Mouse (Mus musculus) neural tube, embryonic 15.5 days (tissue): ENCODE measurements around the gene Zfp330. TPM values are rescaled to one million over a fixed set of nuclear protein-coding genes. Genes with fewer than 3 reads are reported as not detected.
A peak's percentile ranks its signal among the peaks of the same experiment; 100 is the strongest.

ENCODE experiments used
- ATAC-seq: fragments of 200-750 bp; cut with Nextera tagmentation; 2 replicates; pipeline ENCODE4 v1.8.0; 2017; ENCODE audit warnings: mild to moderate bottlenecking, moderate TSS enrichment, moderate library complexity; ENCODE audit not compliant: low FRiP score
- H3K27ac ChIP-seq: fragments of 300-500 bp; sonication (generic); replicated peaks from 2 replicates; pipeline ENCODE4 v1.5.1; 2015; ENCODE audit warnings: mild to moderate bottlenecking, inconsistent platforms
- H3K27me3 ChIP-seq: fragments of 300-500 bp; sonication (generic); replicated peaks from 2 replicates; pipeline ENCODE4 v1.6.1; 2015; ENCODE audit warnings: inconsistent platforms
- H3K36me3 ChIP-seq: fragments of 300-500 bp; sonication (generic); 2 replicates; pipeline ENCODE4 v1.6.1; 2015; ENCODE audit warnings: inconsistent platforms
- H3K4me1 ChIP-seq: fragments of 300-500 bp; sonication (generic); 2 replicates; pipeline ENCODE4 v1.6.1; 2015; ENCODE audit warnings: inconsistent platforms
- H3K4me2 ChIP-seq: fragments of 300-500 bp; sonication (generic); 2 replicates; pipeline ENCODE4 v1.6.1; 2015; ENCODE audit warnings: inconsistent platforms, mild to moderate bottlenecking, moderate library complexity
- H3K4me3 ChIP-seq: fragments of 300-500 bp; sonication (generic); replicated peaks from 2 replicates; pipeline ENCODE4 v1.5.1; 2015; ENCODE audit warnings: mild to moderate bottlenecking, inconsistent platforms
- H3K9ac ChIP-seq: fragments of 300-500 bp; sonication (generic); replicated peaks from 2 replicates; pipeline ENCODE4 v1.6.1; 2015; ENCODE audit warnings: mild to moderate bottlenecking, inconsistent platforms
- H3K9me3 ChIP-seq: fragments of 300-500 bp; sonication (generic); replicated peaks from 2 replicates; pipeline ENCODE4 v1.6.1; 2016; ENCODE audit warnings: inconsistent platforms
- WGBS: fragments of 180-500 bp; shearing (Covaris S2); methylation state at CpG from one replicate; pipeline ENCODE4 v1.1.7; 2015; ENCODE audit warnings: mixed read lengths; 5-methylcytosine and 5-hydroxymethylcytosine counted together
- polyA plus RNA-seq: library from polyadenylated mRNA; unstranded; fragments of >200 nt; fragmentation: Nextera tagmentation; extraction: Ambion mirVana; gene quantifications from 2 replicates; pipeline ENCODE4 v1.2.1, GENCODE M21; 2015

The Zfp330 gene
- polyA plus RNA-seq = 77.8 and 78.5 TPM in 2 replicates

- Histone ChIP-seq H3K36me3 (peaks cover 24% of the 10 kb centered on the region), H3K4me1 (peaks cover 31% of the 10 kb centered on the region), H3K9me3 (no peaks in the 10 kb centered on the region), H3K27me3 (no peaks in the 10 kb centered on the region), H3K4me3 (peak within 1 kb of the TSS; percentile 98), H3K4me2 (peak within 1 kb of the TSS; percentile 81), H3K27ac (peak within 1 kb of the TSS; percentile 87), H3K9ac (peak within 1 kb of the TSS; percentile 93)
- WGBS = under 1% methylated on average over 16 of the region's 16 CpGs
- peak; percentile 99 for ATAC-seq
Observed at GRCm38 (mm10) chr8:82774093-82774422, at the start of gene Zfp330. Gene Zfp330 (minus strand): TSS chr8:82774160.

DNA sequence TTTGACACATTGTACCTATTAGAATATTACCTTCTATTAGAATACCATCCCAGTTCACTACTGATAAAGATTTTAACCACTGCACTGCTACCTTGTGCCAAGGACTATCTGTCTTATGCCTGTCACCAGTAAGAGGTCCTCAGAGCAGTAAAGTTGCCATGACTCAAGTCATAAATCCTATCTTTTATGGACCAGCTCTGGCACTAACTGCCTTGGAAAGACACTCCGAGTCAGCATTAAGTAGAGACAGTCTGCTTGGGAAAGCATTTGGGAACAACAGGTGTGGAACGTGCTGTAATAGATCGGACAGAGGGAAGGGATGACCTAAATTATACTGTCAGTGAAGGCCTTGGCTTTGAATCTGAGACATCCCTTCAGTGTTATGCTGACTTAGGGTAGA lies 4.0 kb upstream of the Zfp330 start:
- Histone ChIP-seq H3K4me2 (no peak overlapping the region), H3K4me3 (no peak overlapping the region), H3K9ac (no peak overlapping the region), H3K4me1 (peaks cover 14% of the 10 kb centered on the region), H3K36me3 (no peaks in the 10 kb centered on the region), H3K27me3 (no peaks in the 10 kb centered on the region), H3K9me3 (no peaks in the 10 kb centered on the region), H3K27ac (no peak overlapping the region)
- 42% methylated on average over 3 of the region's 3 CpGs for WGBS
- no peak for ATAC-seq

- Histone ChIP-seq H3K27me3 (no peaks in the 10 kb centered on the region), H3K4me2 (no peak overlapping the region), H3K4me1 (peaks cover 18% of the 10 kb centered on the region), H3K27ac (no peak overlapping the region), H3K36me3 (no peaks in the 10 kb centered on the region), H3K9me3 (no peaks in the 10 kb centered on the region), H3K4me3 (no peak overlapping the region), H3K9ac (no peak overlapping the region)
- ATAC-seq = no peak
- WGBS = 86% methylated on average over 3 of the region's 3 CpGs
Observed at GRCm38 (mm10) chr8:82777406-82777805, 3.4 kb upstream of the Zfp330 start.

DNA sequence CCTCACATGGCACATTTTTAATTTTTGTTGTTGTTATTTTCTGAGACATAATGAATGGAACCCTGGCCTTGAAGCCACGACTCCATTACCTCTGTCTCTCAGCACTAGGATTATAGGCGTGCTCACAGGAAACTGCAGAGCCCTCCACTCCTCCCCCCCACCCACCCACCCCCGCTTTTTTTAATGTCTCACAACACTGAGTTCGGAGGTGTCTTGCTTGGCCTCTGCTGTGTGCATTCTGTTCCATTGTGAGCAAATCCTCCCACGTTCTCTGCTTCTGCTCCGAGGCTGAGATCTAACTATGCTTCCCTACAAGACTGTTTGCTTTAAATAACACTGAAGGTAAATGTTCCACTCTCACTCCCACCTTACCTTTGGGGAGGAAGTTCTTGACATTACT lies 522 bp upstream of the Zfp330 start:
- H3K4me2 ChIP-seq = peak overlapping the region; percentile 81
- no peaks in the 10 kb centered on the region for H3K27me3 ChIP-seq
- ATAC-seq = peak; percentile 60
- H3K4me3 ChIP-seq = peak overlapping the region; percentile 98
- WGBS = 53% methylated on average over 6 of the region's 6 CpGs
- peaks cover 24% of the 10 kb centered on the region for H3K36me3 ChIP-seq
- no peaks in the 10 kb centered on the region for H3K9me3 ChIP-seq
- peak overlapping the region; percentile 49 for H3K9ac ChIP-seq
- peak overlapping the region; percentile 87 for H3K27ac ChIP-seq
- H3K4me1 ChIP-seq = peaks cover 31% of the 10 kb centered on the region

- H3K9me3 ChIP-seq = no peaks in the 10 kb centered on the region
- H3K4me3 ChIP-seq = peak overlapping the region; percentile 98
- H3K27me3 ChIP-seq = no peaks in the 10 kb centered on the region
- peak overlapping the region; percentile 93 for H3K9ac ChIP-seq
- WGBS = 6% methylated on average over 35 of the region's 35 CpGs
- peaks cover 31% of the 10 kb centered on the region for H3K4me1 ChIP-seq
- peak overlapping the region; percentile 81 for H3K4me2 ChIP-seq
- ATAC-seq = peak; percentile 39; the same call in 1 of the 2 replicates
- H3K36me3 ChIP-seq = peaks cover 28% of the 10 kb centered on the region
- peak overlapping the region; percentile 87 for H3K27ac ChIP-seq
Observed at GRCm38 (mm10) chr8:82773332-82774092, 448 bp downstream of the Zfp330 start.

- no peaks in the 10 kb centered on the region for H3K9me3 ChIP-seq
- no peak overlapping the region for H3K27ac ChIP-seq
- H3K4me3 ChIP-seq = no peak overlapping the region
- H3K36me3 ChIP-seq = peaks cover 50% of the 10 kb centered on the region
- H3K27me3 ChIP-seq = no peaks in the 10 kb centered on the region
- ATAC-seq = no peak
- H3K4me1 ChIP-seq = peaks cover 31% of the 10 kb centered on the region
- WGBS = 89% methylated on average over 3 of the region's 3 CpGs
- H3K4me2 ChIP-seq = no peak overlapping the region
- H3K9ac ChIP-seq = no peak overlapping the region
Observed at GRCm38 (mm10) chr8:82770886-82771285, 3.1 kb downstream of the Zfp330 start.

DNA sequence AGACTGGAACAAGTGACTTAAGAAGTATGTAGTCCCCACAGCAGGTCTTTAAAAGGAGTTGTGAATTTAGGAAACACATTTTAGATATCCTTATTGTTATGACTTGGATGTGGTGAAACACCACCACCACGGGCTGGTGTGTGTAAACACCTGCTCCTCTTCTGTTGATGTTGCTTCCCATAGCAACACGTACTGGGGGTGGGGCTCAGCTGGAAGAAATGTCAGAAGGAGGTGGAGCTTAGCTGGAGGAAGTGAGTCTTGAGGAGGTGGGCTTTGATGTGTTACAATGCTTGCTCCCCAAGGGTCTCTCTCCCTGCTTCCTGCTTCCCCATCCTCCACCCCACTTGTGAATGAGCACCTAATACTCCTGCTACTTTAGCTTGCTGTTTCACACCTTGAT lies 14.9 kb downstream of the Zfp330 start:
- Histone ChIP-seq H3K4me2 (no peak overlapping the region), H3K36me3 (peaks cover 24% of the 10 kb centered on the region), H3K27me3 (no peaks in the 10 kb centered on the region), H3K9ac (no peak overlapping the region), H3K4me3 (no peak overlapping the region), H3K27ac (no peak overlapping the region), H3K4me1 (no peaks in the 10 kb centered on the region), H3K9me3 (no peaks in the 10 kb centered on the region)
- ATAC-seq = no peak
- 48% methylated on average over 2 of the region's 2 CpGs for WGBS

DNA sequence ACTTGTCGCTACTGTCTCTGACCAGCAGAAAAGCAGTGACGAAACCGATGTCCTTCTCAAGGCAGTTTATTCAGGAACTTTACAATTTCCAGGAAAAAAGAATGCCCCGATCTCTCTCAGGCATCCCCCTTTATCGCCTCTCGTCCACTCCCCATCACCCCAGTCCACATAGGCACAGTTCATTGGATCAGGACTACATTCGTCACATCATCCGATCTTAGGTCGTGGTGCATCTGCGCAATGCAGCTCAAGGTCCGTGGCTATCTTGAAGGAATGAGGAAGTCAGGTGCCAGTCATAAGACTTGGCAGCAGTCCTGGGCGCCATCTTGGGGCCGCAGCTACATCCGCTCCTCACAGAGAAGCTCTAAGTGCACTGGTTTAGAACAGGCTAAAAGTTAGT lies 19.0 kb downstream of the Zfp330 start:
- 98% methylated on average over 14 of the region's 14 CpGs for WGBS
- no peak for ATAC-seq
- H3K36me3 ChIP-seq = no peaks in the 10 kb centered on the region
- no peak overlapping the region for H3K4me3 ChIP-seq
- no peak overlapping the region for H3K4me2 ChIP-seq
- H3K9me3 ChIP-seq = no peaks in the 10 kb centered on the region; the same call in 1 of the 2 replicates
- H3K27ac ChIP-seq = no peak overlapping the region
- H3K4me1 ChIP-seq = no peaks in the 10 kb centered on the region
- H3K27me3 ChIP-seq = no peaks in the 10 kb centered on the region
- H3K9ac ChIP-seq = no peak overlapping the region

- no peak for ATAC-seq
- H3K4me2 ChIP-seq = no peak overlapping the region
- no peaks in the 10 kb centered on the region for H3K4me1 ChIP-seq
- no peak overlapping the region for H3K27ac ChIP-seq
- H3K9ac ChIP-seq = no peak overlapping the region
- H3K4me3 ChIP-seq = no peak overlapping the region
- H3K36me3 ChIP-seq = no peaks in the 10 kb centered on the region
- 0 out of 2 replicates have a peak, but pooled peaks cover 5% of the 10 kb centered on the region for H3K9me3 ChIP-seq
- no peaks in the 10 kb centered on the region for H3K27me3 ChIP-seq
Observed at GRCm38 (mm10) chr8:82746617-82747016, 27.3 kb downstream of the Zfp330 start.

- 0 out of 2 replicates have a peak, but pooled peaks cover 5% of the 10 kb centered on the region for H3K9me3 ChIP-seq
- H3K4me1 ChIP-seq = no peaks in the 10 kb centered on the region
- no peak overlapping the region for H3K4me2 ChIP-seq
- no peaks in the 10 kb centered on the region for H3K27me3 ChIP-seq
- no peaks in the 10 kb centered on the region for H3K36me3 ChIP-seq
- no peak overlapping the region for H3K4me3 ChIP-seq
- H3K9ac ChIP-seq = no peak overlapping the region
- no peak overlapping the region for H3K27ac ChIP-seq
- ATAC-seq = peak; percentile 81
- 48% methylated on average over 10 of the region's 10 CpGs for WGBS
Observed at GRCm38 (mm10) chr8:82743905-82744904, 29.8 kb downstream of the Zfp330 start.
